Mouse (Mus musculus) lung, postnatal 0 days (tissue): ENCODE measurements at regions not wholly inside any gene's neighbourhood (a gene's known extent, or its start where the extent isn't known, plus 50 kb on each side); places are given as distances from the start of the nearest gene placed in this dataset.

ENCODE experiments used
- CTCF ChIP-seq: IDR thresholded peaks from 2 replicates; pipeline ENCODE4 v1.5.1; 2016; ENCODE audit warnings: antibody characterized with exemption, mild to moderate bottlenecking
- EP300 ChIP-seq: IDR thresholded peaks from 2 replicates; pipeline ENCODE4 v1.6.1; 2016; ENCODE audit warnings: antibody characterized with exemption, mild to moderate bottlenecking, control low read depth

DNA sequence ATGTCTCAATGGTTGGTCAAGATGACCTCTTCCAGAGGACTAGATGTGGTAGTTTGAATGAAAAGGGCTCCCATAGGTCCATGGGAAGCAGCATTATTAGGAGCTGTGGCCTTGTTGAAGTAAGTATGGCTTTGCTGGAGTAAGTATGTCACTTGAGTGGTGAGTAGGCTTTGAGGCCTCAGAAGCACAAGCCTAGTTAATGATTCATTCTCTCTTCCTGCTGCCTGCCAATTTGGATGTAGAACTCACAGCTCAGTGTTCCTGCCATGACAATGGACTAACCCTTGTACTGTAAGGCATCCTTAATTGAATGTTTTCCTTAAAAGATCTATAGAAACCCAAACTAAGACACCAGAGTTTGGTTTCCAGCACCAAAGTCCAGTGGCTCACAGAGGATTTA is 188.8 kb downstream of the Trmt11 start:
- no peak for TF ChIP-seq CTCF
- TF ChIP-seq EP300 = no peak
